Mouse (Mus musculus) forebrain, embryonic 13.5 days (tissue): ENCODE data around the gene Gm5862. TPM values are rescaled to one million over a fixed set of nuclear protein-coding genes. Genes with fewer than 3 reads are reported as not detected.
"Not testable (repeated sequence)": the region's sequence is repeated elsewhere in the genome, so short reads cannot be mapped to it uniquely, and the experiment has no call there.

ENCODE experiments used
- ATAC-seq: fragments of 200-750 bp; cut with Nextera tagmentation; 2 replicates; pipeline ENCODE4 v1.8.0; 2017
- H3K27ac ChIP-seq: fragments of 300-500 bp; sonication (generic); 2 replicates; pipeline ENCODE4 v1.5.1; 2015; ENCODE audit warnings: inconsistent platforms, mild to moderate bottlenecking, moderate library complexity
- H3K27me3 ChIP-seq: fragments of 300-500 bp; sonication (generic); 2 replicates; pipeline ENCODE4 v1.6.1; 2015; ENCODE audit warnings: mild to moderate bottlenecking, inconsistent platforms
- H3K36me3 ChIP-seq: fragments of 300-500 bp; sonication (generic); 2 replicates; pipeline ENCODE4 v1.6.1; 2015; ENCODE audit warnings: mild to moderate bottlenecking, inconsistent platforms; ENCODE audit not compliant: poor library complexity, severe bottlenecking
- H3K4me1 ChIP-seq: fragments of 300-500 bp; sonication (generic); 2 replicates; pipeline ENCODE4 v1.6.1; 2015; ENCODE audit warnings: inconsistent platforms
- H3K4me2 ChIP-seq: fragments of 300-500 bp; sonication (generic); 2 replicates; pipeline ENCODE4 v1.6.1; 2015; ENCODE audit warnings: inconsistent platforms, mild to moderate bottlenecking, moderate library complexity
- H3K4me3 ChIP-seq: fragments of 300-500 bp; sonication (generic); 2 replicates; pipeline ENCODE4 v1.5.1; 2015; ENCODE audit warnings: mild to moderate bottlenecking, inconsistent platforms
- H3K9ac ChIP-seq: fragments of 300-500 bp; sonication (generic); 2 replicates; pipeline ENCODE4 v1.6.1; 2015; ENCODE audit warnings: mild to moderate bottlenecking, inconsistent platforms
- H3K9me3 ChIP-seq: fragments of 300-500 bp; sonication (generic); replicated peaks from 2 replicates; pipeline ENCODE4 v1.6.1; 2016; ENCODE audit warnings: inconsistent platforms
- WGBS: fragments of 180-500 bp; shearing (Covaris S2); methylation state at CpG from one replicate; pipeline ENCODE4 v1.1.7; 2015; 5-methylcytosine and 5-hydroxymethylcytosine counted together
- polyA plus RNA-seq: library from polyadenylated mRNA; unstranded; fragments of >200 nt; fragmentation: Nextera tagmentation; extraction: Ambion mirVana; gene quantifications from 2 replicates; pipeline ENCODE4 v1.2.1, GENCODE M21; 2015

The Gm5862 gene
- polyA plus RNA-seq, result not detected in 2 replicates

GRCm38 (mm10) chr5:26022816-26023215, at the start of gene Gm5862:
Gene Gm5862 (minus strand): TSS chr5:26022916.
- no CpG with 5 or more reads among the region's 3 CpGs for WGBS
- H3K4me3 ChIP-seq, H3K36me3 ChIP-seq, ATAC-seq, H3K9ac ChIP-seq, H3K4me1 ChIP-seq, H3K4me2 ChIP-seq, H3K9me3 ChIP-seq, H3K27ac ChIP-seq, H3K27me3 ChIP-seq: not testable (repeated sequence)

GRCm38 (mm10) chr5:26070716-26071115, 48.0 kb upstream of the Gm5862 start:
- WGBS, result 89% methylated on average over 24 of the region's 24 CpGs
- Histone ChIP-seq H3K4me3 (no peak overlapping the region), H3K4me2 (no peak overlapping the region), H3K9ac (no peak overlapping the region), H3K9me3 (peaks cover 4% of the 10 kb centered on the region; the same call in 1 of the 2 replicates), H3K27me3 (no peaks in the 10 kb centered on the region), H3K27ac (no peak overlapping the region), H3K4me1 (no peaks in the 10 kb centered on the region), H3K36me3 (no peaks in the 10 kb centered on the region)
- ATAC-seq, result no peak

GRCm38 (mm10) chr5:26058481-26058880, 35.8 kb upstream of the Gm5862 start, which contains the start of gene Gm7347:
Gene Gm7347 (minus strand): TSS chr5:26058581.
- WGBS, result no CpG with 5 or more reads among the region's 2 CpGs
- H3K4me1 ChIP-seq, H3K4me3 ChIP-seq, H3K27me3 ChIP-seq, H3K9ac ChIP-seq, H3K27ac ChIP-seq, H3K36me3 ChIP-seq, ATAC-seq, H3K9me3 ChIP-seq, H3K4me2 ChIP-seq: not testable (repeated sequence)

DNA sequence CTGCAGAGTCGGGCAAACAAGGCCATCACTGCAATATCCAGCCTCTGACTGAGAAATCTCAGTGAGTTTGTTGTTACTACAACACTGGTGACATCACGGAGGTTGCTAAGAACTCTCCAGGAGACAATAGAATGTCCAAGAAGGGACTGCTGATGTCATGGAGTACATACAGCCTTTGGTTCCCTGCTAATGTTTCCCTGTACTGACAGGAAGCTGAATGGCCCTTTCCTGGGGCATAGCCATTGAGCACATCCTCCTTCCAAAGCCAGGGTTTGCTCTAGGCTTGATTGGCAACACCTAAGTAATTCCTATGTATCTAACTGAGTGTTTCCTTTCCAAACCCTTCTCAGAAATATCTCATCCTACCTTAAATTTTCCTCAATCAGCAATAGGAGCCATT, 16.7 kb upstream of the Gm5862 start, which contains the start of gene Speer4a:
Gene Speer4a (minus strand): TSS at position 101 of the 400 bp plus-strand sequence.
- not testable (repeated sequence) for H3K9me3 ChIP-seq, ATAC-seq
- WGBS, result 77% methylated on average over 2 of the region's 2 CpGs

GRCm38 (mm10) chr5:26007697-26008096, 15.0 kb downstream of the Gm5862 start:
- H3K9ac ChIP-seq, H3K4me1 ChIP-seq, H3K36me3 ChIP-seq, H3K27me3 ChIP-seq, H3K9me3 ChIP-seq, H3K4me3 ChIP-seq, H3K27ac ChIP-seq: not testable (repeated sequence)
- 0 out of 2 replicates have a peak, but pooled peaks have one; percentile 16 for ATAC-seq
- WGBS, result 69% methylated on average over 7 of the region's 7 CpGs
- peak overlapping the region; percentile 62 for H3K4me2 ChIP-seq

More for the DNA sequence above, 16.7 kb upstream of the Gm5862 start, which contains the start of gene Speer4a:
- not testable (repeated sequence) for H3K27ac ChIP-seq, H3K36me3 ChIP-seq, H3K4me1 ChIP-seq, H3K27me3 ChIP-seq, H3K4me3 ChIP-seq, H3K9ac ChIP-seq, H3K4me2 ChIP-seq

DNA sequence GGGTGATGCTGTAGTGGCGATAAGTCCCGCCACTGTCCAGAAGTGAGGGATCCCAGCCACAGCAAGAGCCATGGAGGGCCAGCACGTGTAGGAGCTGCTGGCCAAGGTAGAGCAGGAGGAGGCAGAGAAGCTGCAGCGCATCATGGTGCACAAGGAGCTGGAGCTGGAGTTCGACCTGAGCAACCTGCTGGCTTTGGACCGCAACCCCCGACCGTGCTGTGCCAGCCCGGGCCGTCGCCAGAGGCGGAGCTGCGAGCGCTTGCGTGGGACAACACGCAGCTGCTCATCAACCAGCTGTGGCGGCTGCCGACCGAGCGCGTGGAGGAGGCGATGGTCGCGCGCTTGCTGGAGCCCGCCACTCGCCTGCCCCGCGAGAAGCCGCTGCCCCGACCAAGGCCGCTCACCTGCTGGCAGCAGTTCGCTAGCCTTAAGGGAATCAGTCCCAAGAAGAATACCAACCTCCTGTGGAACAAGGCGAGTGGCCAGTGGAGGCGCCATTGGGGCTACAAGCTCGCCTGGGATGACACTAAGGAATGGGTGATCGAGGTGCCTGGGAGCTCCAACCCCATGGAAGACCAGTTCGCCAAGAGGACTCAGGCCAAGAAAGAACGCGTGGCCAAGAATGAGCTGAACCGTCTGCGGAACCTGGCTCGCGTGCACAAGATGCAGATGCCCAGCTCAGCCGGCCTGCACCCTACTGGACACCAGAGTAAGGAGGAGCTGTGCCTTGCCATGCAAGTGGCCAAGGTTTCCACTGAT, 15.6 kb downstream of the Gm5862 start:
- 20% methylated on average over 45 of the region's 45 CpGs for WGBS

GRCm38 (mm10) chr5:26004698-26005097, 18.0 kb downstream of the Gm5862 start, which contains the start of gene Gm1979:
Gene Gm1979 (minus strand): TSS chr5:26004798.
- ATAC-seq, H3K4me1 ChIP-seq, H3K4me3 ChIP-seq, H3K27me3 ChIP-seq, H3K4me2 ChIP-seq, H3K36me3 ChIP-seq, H3K27ac ChIP-seq, H3K9ac ChIP-seq, H3K9me3 ChIP-seq: not testable (repeated sequence)
- 90% methylated on average over 1 of the region's 2 CpGs for WGBS

More for the DNA sequence above, 15.6 kb downstream of the Gm5862 start:
- Histone ChIP-seq H3K9ac (peak overlapping the region; percentile 23), H3K4me2 (peak overlapping the region; percentile 62), H3K4me3 (peak overlapping the region; percentile 32)
- H3K36me3 ChIP-seq, H3K27ac ChIP-seq, H3K9me3 ChIP-seq, H3K4me1 ChIP-seq, H3K27me3 ChIP-seq: not testable (repeated sequence)
- peak; percentile 92 for ATAC-seq

DNA sequence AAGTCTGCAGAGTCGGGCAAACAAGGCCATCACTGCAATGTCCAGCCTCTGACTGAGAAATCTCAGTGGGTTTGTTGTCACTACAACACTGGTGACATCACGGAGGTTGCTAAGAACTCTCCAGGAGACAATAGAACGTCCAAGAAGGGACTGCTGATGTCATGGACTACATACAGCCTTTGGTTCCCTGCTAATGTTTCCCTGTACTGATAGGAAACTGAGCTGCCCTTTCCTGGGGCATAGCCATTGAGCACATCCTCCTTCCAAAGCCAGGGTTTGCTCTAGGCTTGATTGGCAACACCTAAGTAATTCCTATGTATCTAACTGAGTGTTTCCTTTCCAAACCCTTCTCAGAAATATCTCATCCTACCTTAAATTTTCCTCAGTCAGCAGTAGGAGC, 34.2 kb downstream of the Gm5862 start, which contains the start of gene Gm21698:
Gene Gm21698 (minus strand): TSS at position 101 of the 400 bp plus-strand sequence.
- not testable (repeated sequence) for H3K9me3 ChIP-seq, H3K9ac ChIP-seq, H3K36me3 ChIP-seq, ATAC-seq, H3K4me3 ChIP-seq, H3K27ac ChIP-seq, H3K27me3 ChIP-seq, H3K4me2 ChIP-seq, H3K4me1 ChIP-seq
- no CpG with 5 or more reads among the region's 3 CpGs for WGBS

DNA sequence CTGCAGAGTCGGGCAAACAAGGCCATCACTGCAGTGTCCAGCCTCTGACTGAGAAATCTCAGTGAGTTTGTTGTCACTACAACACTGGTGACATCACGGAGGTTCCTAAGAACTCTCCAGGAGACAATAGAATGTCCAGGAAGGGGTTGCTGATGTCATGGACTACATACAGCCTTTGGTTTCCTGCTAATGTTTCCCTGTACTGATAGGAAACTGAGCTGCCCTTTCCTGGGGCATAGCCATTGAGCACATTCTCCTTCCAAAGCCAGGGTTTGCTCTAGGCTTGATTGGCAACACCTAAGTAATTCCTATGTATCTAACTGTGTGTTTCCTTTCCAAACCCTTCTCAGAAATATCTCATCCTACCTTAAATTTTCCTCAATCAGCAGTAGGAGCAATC, 50.2 kb downstream of the Gm5862 start, which contains the start of gene Gm21680:
Gene Gm21680 (minus strand): TSS at position 101 of the 400 bp plus-strand sequence.
- no CpG with 5 or more reads among the region's 2 CpGs for WGBS
- not testable (repeated sequence) for H3K4me2 ChIP-seq, H3K9me3 ChIP-seq, ATAC-seq, H3K9ac ChIP-seq, H3K27ac ChIP-seq, H3K4me3 ChIP-seq, H3K4me1 ChIP-seq, H3K27me3 ChIP-seq, H3K36me3 ChIP-seq

Other genes with a start within 250 kb of the Gm5862 start
- gene Gm21663, start 80.5 kb downstream of the Gm5862 start, polyA plus RNA-seq, result not detected in 2 replicates
- not detected in 2 replicates for gene Gm21671, start 68.5 kb downstream of the Gm5862 start, polyA plus RNA-seq
- gene Gm21680, start 50.3 kb downstream of the Gm5862 start, polyA plus RNA-seq, result 0.05 TPM in 1 of 2 replicates, not detected in the other
- gene Gm21698, start 34.3 kb downstream of the Gm5862 start, polyA plus RNA-seq, result not detected in 2 replicates
- not detected in 2 replicates for gene Gm1979, start 18.1 kb downstream of the Gm5862 start, polyA plus RNA-seq
- gene Speer4a, start 16.6 kb upstream of the Gm5862 start, polyA plus RNA-seq, result not detected in 2 replicates
- gene Gm7347, start 35.7 kb upstream of the Gm5862 start, polyA plus RNA-seq, result not detected in 2 replicates
- gene Gm10471, start 66.4 kb upstream of the Gm5862 start, polyA plus RNA-seq, result not detected in 2 replicates
- not detected in 2 replicates for gene 5031410I06Rik, start 82.4 kb upstream of the Gm5862 start, polyA plus RNA-seq
- 0.08 TPM in 1 of 2 replicates, not detected in the other for gene Gm10220, start 98.5 kb upstream of the Gm5862 start, polyA plus RNA-seq
- gene Gm7361, start 234.8 kb upstream of the Gm5862 start, polyA plus RNA-seq, result not detected in 2 replicates